Mouse (Mus musculus) cerebellum, adult 11 months (tissue): Measurements from ENCODE around the gene Zbtb38.

Source experiments
- DNase-seq: peaks from one replicate; pipeline ENCODE4 v3.0.0; 2022

The Zbtb38 gene

GRCm38 (mm10) chr9:96636423-96637156, 116.0 kb downstream of the Zbtb38 start:
- no peak for DNase-seq

DNA sequence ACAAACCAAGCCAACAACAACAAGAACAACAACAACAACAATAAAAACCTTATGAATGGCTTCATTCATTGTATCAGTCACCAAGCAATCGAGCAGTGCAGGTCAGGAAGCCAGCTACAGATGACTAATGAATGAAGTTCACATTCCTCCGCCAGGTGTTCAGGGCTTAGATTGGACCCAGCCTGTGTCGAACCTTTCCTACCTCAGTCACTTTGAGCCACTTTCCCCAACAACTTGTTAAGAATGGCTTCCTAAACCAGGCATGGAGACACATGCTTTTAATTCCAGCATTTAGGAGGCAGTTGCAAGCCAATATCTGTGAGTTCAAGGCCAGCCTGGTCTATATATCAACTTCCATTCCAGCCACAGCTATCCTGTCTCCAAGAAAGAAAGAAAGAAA, 116.7 kb downstream of the Zbtb38 start:
- no peak for DNase-seq

DNA sequence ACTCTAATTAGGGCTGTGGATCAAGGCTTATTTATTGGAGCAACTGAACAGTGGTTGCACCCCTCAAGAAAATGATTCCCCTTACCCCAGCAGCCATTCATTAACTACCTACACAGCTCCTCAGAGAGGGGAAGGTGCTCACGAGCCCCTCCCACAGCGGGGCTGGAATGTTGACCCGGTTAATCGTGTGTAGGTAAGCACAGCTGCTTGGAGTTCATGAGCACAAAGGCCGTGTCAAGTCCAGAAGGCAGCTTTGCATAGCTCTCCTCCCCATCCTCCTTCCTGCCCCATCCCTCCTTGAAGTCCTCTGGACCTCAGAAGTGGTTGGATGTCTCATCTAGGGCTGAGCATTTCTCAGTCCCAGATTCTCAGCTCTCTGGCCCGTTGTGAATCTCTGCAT, 117.5 kb downstream of the Zbtb38 start:
- no peak for DNase-seq

DNA sequence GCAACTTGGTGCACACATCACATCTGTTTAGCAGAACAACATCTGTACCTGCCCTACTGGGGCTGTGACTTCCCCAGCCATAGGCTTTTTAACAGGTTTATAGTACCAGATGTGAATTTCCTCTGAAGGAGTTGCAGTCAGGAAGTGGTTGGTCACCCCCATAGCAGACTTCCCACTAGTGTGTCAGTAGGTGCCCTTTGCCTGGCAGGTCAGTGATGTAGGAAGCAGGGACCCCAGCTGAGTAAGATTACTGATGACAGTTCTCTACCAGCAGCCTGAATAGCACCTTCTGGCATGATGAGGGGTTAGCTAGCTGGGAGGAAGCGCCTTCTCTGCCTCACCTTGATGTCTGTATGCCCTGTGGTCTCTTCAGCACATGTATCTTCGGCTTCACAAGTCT, 118.9 kb downstream of the Zbtb38 start:
- no peak for DNase-seq
